Mouse (Mus musculus) stomach, postnatal 0 days (tissue): Measurements from ENCODE around the gene Apobec3. TPM values are rescaled to one million over a fixed set of nuclear protein-coding genes. Genes with fewer than 3 reads are reported as not detected.
A peak's percentile ranks its signal among the peaks of the same experiment; 100 is the strongest.

Experiments
- ATAC-seq: fragments of 200-750 bp; cut with Nextera tagmentation; 2 replicates; pipeline ENCODE4 v1.8.0; 2017; ENCODE audit not compliant: low FRiP score, low TSS enrichment
- DNase-seq: peaks from one replicate; pipeline ENCODE4 v3.0.0-alpha.2; 2016; ENCODE audit warnings: low spot score
- H3K27ac ChIP-seq: fragments of 300-500 bp; sonication (generic); replicated peaks from 2 replicates; pipeline ENCODE4 v1.5.1; 2014; ENCODE audit warnings: mild to moderate bottlenecking, control low read depth
- H3K27me3 ChIP-seq: fragments of 300-500 bp; sonication (generic); 2 replicates; pipeline ENCODE4 v1.6.1; 2014; ENCODE audit warnings: low read length; ENCODE audit not compliant: control insufficient read depth, insufficient read depth
- H3K36me3 ChIP-seq: fragments of 300-500 bp; sonication (generic); 2 replicates; pipeline ENCODE4 v1.6.1; 2014; ENCODE audit warnings: low read length, mixed read lengths; ENCODE audit not compliant: control insufficient read depth, insufficient read depth
- H3K4me1 ChIP-seq: fragments of 300-500 bp; sonication (generic); replicated peaks from 2 replicates; pipeline ENCODE4 v1.6.1; 2014; ENCODE audit warnings: antibody characterized with exemption; ENCODE audit not compliant: control insufficient read depth, insufficient read depth
- H3K4me2 ChIP-seq: fragments of 300-500 bp; sonication (generic); replicated peaks from 2 replicates; pipeline ENCODE4 v1.6.1; 2014; ENCODE audit warnings: low read depth, mild to moderate bottlenecking, control low read depth, moderate library complexity
- H3K4me3 ChIP-seq: fragments of 300-500 bp; sonication (generic); 2 replicates; pipeline ENCODE4 v1.5.1; 2014; ENCODE audit warnings: low read depth, low read length, control low read depth
- H3K9ac ChIP-seq: fragments of 300-500 bp; sonication (generic); 2 replicates; pipeline ENCODE4 v1.6.1; 2014; ENCODE audit warnings: mild to moderate bottlenecking, low read length, control low read depth, mixed read lengths
- H3K9me3 ChIP-seq: fragments of 300-500 bp; sonication (generic); 2 replicates; pipeline ENCODE4 v1.6.1; 2016; ENCODE audit warnings: low read length; ENCODE audit not compliant: control insufficient read depth
- CTCF ChIP-seq: IDR thresholded peaks from 2 replicates; pipeline ENCODE4 v1.5.1; 2016; ENCODE audit warnings: antibody characterized with exemption, low read depth, mild to moderate bottlenecking, moderate library complexity
- EP300 ChIP-seq: optimal IDR thresholded peaks from 2 replicates; pipeline ENCODE3; 2016; ENCODE audit warnings: antibody characterized with exemption
- WGBS: fragments of 180-500 bp; shearing (Covaris S2); extraction: QIAGEN DNeasy Blood & Tissue Kit; methylation state at CpG from one replicate; pipeline ENCODE4 v1.1.7; 2014; 5-methylcytosine and 5-hydroxymethylcytosine counted together
- polyA plus RNA-seq: library from polyadenylated mRNA; unstranded; fragments of >200 nt; fragmentation: Nextera tagmentation; extraction: Ambion mirVana; gene quantifications from 2 replicates; pipeline ENCODE4 v1.2.1, GENCODE M21; 2015

Apobec3 gene
- polyA plus RNA-seq, 1 experiment from 2014 or later: 18.5 TPM

DNA sequence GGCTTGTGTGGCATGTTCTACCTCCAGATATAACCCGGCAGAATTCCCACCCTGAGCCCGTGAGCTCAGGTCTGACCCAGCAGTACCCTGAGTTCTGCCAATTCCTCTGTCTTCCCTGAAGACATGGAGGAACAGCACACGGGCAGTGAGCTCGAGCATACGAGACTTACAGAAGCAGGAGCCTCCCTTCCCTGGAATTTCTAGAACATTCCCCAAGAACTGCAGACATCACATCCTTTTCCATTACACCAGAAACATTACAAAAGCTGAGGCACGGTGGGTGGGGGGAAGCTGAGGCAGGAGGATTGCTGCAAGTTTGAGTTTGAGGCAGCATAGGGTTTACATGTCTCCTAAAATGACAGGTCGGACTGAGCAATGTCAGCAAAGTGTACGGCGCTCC is 31.6 kb upstream of the Apobec3 start:
- H3K4me2 ChIP-seq: no peak overlapping the region
- H3K36me3 ChIP-seq: no peaks in the 10 kb centered on the region
- no peak overlapping the region for H3K4me3 ChIP-seq
- no peak overlapping the region for H3K27ac ChIP-seq
- WGBS: 80% methylated on average over 9 of the region's 9 CpGs
- no peak for ATAC-seq
- no peaks in the 10 kb centered on the region for H3K9me3 ChIP-seq
- TF ChIP-seq EP300 (no peak), CTCF (no peak)
- no peak for DNase-seq
- no peaks in the 10 kb centered on the region for H3K4me1 ChIP-seq
- H3K27me3 ChIP-seq: no peaks in the 10 kb centered on the region
- no peak overlapping the region for H3K9ac ChIP-seq

DNA sequence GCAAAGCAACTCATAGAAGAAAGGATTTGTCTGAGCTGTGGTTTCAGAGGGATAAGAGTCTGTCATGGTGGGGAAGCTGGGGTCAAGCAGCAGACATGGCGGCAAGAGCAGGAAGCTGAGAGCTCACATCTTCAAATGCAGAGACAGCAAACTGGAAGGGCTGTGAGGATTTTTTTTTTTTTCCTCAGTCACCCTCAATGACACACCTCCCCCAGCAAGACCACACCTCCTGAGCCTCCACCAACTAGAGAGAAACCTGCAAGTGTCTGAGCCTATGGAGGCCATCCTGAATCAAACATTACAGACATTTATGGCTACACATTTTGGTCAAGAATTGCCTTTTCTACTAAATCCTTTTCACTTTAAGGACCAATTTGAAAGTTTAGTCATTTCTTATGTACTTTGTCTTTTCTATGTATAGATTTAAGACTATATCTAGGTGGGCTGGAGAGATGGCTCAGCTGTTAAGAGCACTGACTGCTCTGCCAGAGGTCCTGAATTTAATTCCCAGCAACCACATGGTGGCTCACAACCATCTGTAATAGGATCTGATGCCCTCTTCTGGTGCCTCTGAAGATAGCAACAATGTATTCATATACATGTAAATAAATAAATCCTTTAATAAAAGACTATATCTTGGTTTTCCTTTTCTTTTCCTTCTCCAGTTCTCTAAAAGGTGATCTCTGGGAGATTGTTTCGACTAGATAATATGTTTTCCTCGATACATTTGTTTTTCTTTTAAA is 24.0 kb upstream of the Apobec3 start:
- TF ChIP-seq CTCF: peak; percentile 43
- TF ChIP-seq EP300: no peak
- no peak overlapping the region for H3K4me3 ChIP-seq
- H3K4me1 ChIP-seq: no peaks in the 10 kb centered on the region
- no peak overlapping the region for H3K9ac ChIP-seq
- no peaks in the 10 kb centered on the region for H3K36me3 ChIP-seq
- no peaks in the 10 kb centered on the region for H3K9me3 ChIP-seq
- no peak overlapping the region for H3K27ac ChIP-seq
- no peak overlapping the region for H3K4me2 ChIP-seq
- DNase-seq (no peak), ATAC-seq (no peak)
- H3K27me3 ChIP-seq: no peaks in the 10 kb centered on the region
- WGBS: 86% methylated on average over 3 of the region's 3 CpGs

GRCm38 (mm10) chr15:79873545-79873944 is 17.9 kb upstream of the Apobec3 start:
- no peak for ATAC-seq
- Histone ChIP-seq H3K9ac (no peak overlapping the region), H3K4me1 (no peaks in the 10 kb centered on the region), H3K9me3 (no peaks in the 10 kb centered on the region), H3K27ac (no peak overlapping the region), H3K27me3 (no peaks in the 10 kb centered on the region), H3K4me2 (no peak overlapping the region), H3K36me3 (no peaks in the 10 kb centered on the region), H3K4me3 (no peak overlapping the region)
- 82% methylated on average over 8 of the region's 8 CpGs for WGBS
- DNase-seq: no peak
- TF ChIP-seq CTCF (no peak), EP300 (no peak)

DNA sequence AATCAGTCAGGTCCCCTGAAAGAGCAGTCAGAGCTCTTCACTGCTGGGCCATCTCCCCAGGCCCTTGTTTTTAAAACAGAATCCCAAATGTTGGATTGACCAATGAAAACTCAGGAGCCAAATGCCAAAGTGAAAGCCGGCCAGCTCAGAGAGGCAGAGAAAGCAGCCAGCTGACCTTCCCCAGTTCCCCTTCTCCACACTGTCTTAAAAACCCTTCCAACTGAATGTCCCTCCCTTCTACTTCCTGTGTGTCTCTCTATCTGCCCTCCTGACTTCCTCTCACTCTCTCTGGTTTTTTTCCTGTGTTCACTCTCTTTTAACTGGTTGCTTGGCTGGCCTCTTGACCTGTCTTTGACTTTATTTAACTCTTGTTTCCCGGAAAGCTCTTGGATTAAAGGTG is 17.5 kb upstream of the Apobec3 start:
- Histone ChIP-seq H3K4me1 (no peaks in the 10 kb centered on the region; the same call in 1 of the 2 replicates), H3K4me2 (no peak overlapping the region), H3K9me3 (no peaks in the 10 kb centered on the region), H3K27ac (no peak overlapping the region), H3K27me3 (no peaks in the 10 kb centered on the region), H3K9ac (no peak overlapping the region), H3K4me3 (no peak overlapping the region), H3K36me3 (no peaks in the 10 kb centered on the region)
- ATAC-seq: peak; percentile 48
- DNase-seq: no peak
- WGBS: 37% methylated on average over 2 of the region's 2 CpGs
- TF ChIP-seq CTCF: no peak
- no peak for TF ChIP-seq EP300

DNA sequence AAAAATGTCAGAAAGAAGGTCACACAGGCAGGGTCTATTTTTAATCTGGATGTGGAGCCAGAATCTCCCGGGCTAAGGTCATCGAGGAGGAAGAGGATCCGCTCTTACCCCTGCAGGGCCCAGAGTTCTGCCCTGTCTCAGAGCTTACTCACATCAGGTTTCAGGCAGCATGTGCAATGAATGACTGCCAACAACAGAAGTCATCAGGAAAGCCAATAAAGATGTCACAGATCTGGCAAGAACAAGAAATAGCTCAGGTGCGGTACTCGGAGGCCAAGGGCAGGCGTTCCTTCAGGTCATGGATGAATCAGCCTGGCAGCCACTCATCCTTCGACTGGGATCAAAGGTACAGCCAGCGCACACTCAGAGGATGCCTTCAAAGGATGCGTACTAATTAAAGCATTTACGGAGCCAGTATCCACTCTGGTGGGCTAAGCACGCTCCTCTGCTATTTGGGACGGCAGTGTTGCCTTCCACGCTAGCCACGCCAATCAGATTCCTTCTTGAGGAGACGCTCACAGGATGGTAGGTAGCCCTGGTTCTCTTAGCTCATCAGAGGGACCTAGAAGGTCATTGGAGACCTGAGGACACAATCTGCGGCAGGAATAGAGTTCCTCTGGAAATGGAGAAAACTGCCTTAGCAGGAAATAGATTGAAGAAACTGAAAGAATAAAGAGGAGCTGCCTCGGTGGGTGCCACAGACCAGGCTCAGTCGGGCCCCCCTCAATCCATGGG is 16.0 kb upstream of the Apobec3 start:
- 87% methylated on average over 18 of the region's 18 CpGs for WGBS
- TF ChIP-seq EP300: no peak
- no peak for TF ChIP-seq CTCF

DNA sequence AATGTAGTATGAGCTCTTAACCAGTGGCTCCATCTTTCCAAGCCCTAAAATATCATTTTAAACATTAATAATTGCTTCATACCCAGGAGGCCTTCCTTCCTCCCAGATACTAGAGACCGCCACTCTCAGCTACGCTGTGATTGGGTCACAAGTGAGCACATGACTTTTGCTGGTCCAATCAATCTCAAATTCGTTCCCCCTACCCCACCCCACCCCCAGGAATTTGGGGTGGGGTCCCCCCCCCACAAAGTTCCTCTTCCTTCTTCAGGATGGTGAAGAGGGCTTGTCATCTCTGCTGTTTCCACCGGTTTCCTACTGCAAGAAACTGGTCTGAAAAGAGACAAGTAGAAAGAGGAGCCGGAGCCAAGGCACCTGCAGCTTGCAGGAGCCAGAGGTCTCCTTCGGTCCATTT is 12.7 kb upstream of the Apobec3 start:
- H3K9ac ChIP-seq: no peak overlapping the region
- peak overlapping the region; percentile 92 for H3K27ac ChIP-seq

More for the DNA sequence above, 16.0 kb upstream of the Apobec3 start:
- Histone ChIP-seq H3K4me1 (peaks cover 4% of the 10 kb centered on the region), H3K9ac (no peak overlapping the region), H3K27ac (no peak overlapping the region), H3K4me2 (no peak overlapping the region), H3K36me3 (no peaks in the 10 kb centered on the region), H3K4me3 (no peak overlapping the region), H3K27me3 (no peaks in the 10 kb centered on the region), H3K9me3 (no peaks in the 10 kb centered on the region)
- ATAC-seq (no peak), DNase-seq (no peak)

More for the DNA sequence above, 12.7 kb upstream of the Apobec3 start:
- ATAC-seq (peak; percentile 18; the same call in 1 of the 2 replicates), DNase-seq (peak; percentile 56)
- peak overlapping the region; percentile 38; the same call in 1 of the 2 replicates for H3K4me2 ChIP-seq
- H3K9me3 ChIP-seq: no peaks in the 10 kb centered on the region
- WGBS: 43% methylated on average over 6 of the region's 6 CpGs
- TF ChIP-seq EP300: no peak
- TF ChIP-seq CTCF: no peak
- H3K27me3 ChIP-seq: no peaks in the 10 kb centered on the region
- H3K36me3 ChIP-seq: no peaks in the 10 kb centered on the region
- H3K4me3 ChIP-seq: no peak overlapping the region
- peaks cover 4% of the 10 kb centered on the region for H3K4me1 ChIP-seq
